Mouse (Mus musculus): ENCODE results near the gene Cenpp.

DNA sequence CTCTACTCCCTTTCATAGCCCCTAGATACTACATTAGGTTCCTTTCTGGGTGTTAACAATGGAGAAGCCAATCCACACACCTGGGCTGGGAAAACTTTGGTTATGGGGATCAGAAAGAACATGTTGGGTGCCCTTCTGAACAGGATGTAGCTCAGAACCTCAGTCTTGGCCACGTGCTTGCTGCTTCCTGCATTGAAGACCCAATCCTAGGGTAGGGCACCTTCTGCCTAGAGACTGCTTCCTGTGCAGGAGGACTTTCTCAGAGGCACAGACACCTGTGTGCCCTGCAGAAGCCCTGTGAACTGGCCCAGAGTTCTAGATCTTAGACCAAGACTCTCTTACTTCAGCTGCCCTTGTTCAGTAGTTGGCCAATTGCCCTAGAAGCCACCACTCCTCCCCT is 216.8 kb downstream of the Cenpp start:
- TF ChIP-seq CTCF (IDR thresholded peaks at IDR 0.05; ENCODE audit: low read depth), result no peak
- TF ChIP-seq EP300 (IDR thresholded peaks at IDR 0.05; ENCODE audit: low read depth), result no peak
